Mouse (Mus musculus) ES-Bruce4 (cell line): Measurements from ENCODE around the gene Olfr1416. TPM values are rescaled to one million over a fixed set of nuclear protein-coding genes. Genes with fewer than 3 reads are reported as not detected.
A peak's percentile ranks its signal among the peaks of the same experiment; 100 is the strongest.

Experiments used
- H3K27ac ChIP-seq: 2 replicates; pipeline ENCODE4 v1.5.1; 2012; ENCODE audit warnings: low read length, inconsistent platforms; ENCODE audit not compliant: insufficient read depth
- H3K27me3 ChIP-seq: 2 replicates; pipeline ENCODE4 v1.6.1; 2012; ENCODE audit warnings: mild to moderate bottlenecking, low read length, inconsistent platforms; ENCODE audit not compliant: control insufficient read depth, poor library complexity, insufficient read depth, severe bottlenecking
- H3K36me3 ChIP-seq: 2 replicates; pipeline ENCODE4 v1.6.1; 2012; ENCODE audit warnings: inconsistent platforms, mild to moderate bottlenecking, low read length, moderate library complexity; ENCODE audit not compliant: control insufficient read depth, poor library complexity, insufficient read depth, severe bottlenecking
- H3K4me1 ChIP-seq: one replicate; pipeline ENCODE4 v1.8.1; 2011; ENCODE audit warnings: low read length; ENCODE audit not compliant: control insufficient read depth, insufficient read depth
- H3K4me3 ChIP-seq: 2 replicates; pipeline ENCODE4 v1.5.1; 2011; ENCODE audit warnings: low read depth, mild to moderate bottlenecking, low read length
- H3K9ac ChIP-seq: 2 replicates; pipeline ENCODE4 v1.6.1; 2012; ENCODE audit warnings: low read depth, mild to moderate bottlenecking, inconsistent platforms; ENCODE audit not compliant: poor library complexity, severe bottlenecking
- H3K9me3 ChIP-seq: replicated peaks from 2 replicates; pipeline ENCODE4 v1.6.1; 2012; ENCODE audit warnings: mild to moderate bottlenecking, low read length, inconsistent platforms; ENCODE audit not compliant: control insufficient read depth, poor library complexity, insufficient read depth, severe bottlenecking
- CTCF ChIP-seq: IDR thresholded peaks from one replicate; pipeline ENCODE4 v1.8.1; 2011; ENCODE audit warnings: low read depth, low read length
- EP300 ChIP-seq: IDR thresholded peaks from 2 replicates; pipeline ENCODE4 v1.6.1; 2011; ENCODE audit warnings: low read depth, low read length; ENCODE audit not compliant: insufficient read depth
- POLR2A ChIP-seq: IDR thresholded peaks from one replicate; pipeline ENCODE4 v1.8.1; 2011; ENCODE audit warnings: low read length; ENCODE audit not compliant: insufficient read depth
- polyA plus RNA-seq: library from polyadenylated mRNA; stranded (reverse); fragments of >200 nt; gene quantifications from 2 replicates; pipeline ENCODE4 v1.2.4, GENCODE M21; 2011; ENCODE audit warnings: low read depth; ENCODE audit not compliant: missing spikeins, insufficient read depth, insufficient read length

Olfr1416 gene
- polyA plus RNA-seq, 1 experiment, result not detected

GRCm38 (mm10) chr1:92436831-92437321 lies 48.0 kb downstream of the Olfr1416 start:
- no peaks in the 10 kb centered on the region for H3K36me3 ChIP-seq
- H3K4me1 ChIP-seq, result peaks cover 9% of the 10 kb centered on the region
- H3K9ac ChIP-seq, result no peak overlapping the region
- TF ChIP-seq CTCF (no peak), POLR2A (no peak), EP300 (no peak)
- no peaks in the 10 kb centered on the region for H3K27me3 ChIP-seq
- no peaks in the 10 kb centered on the region for H3K9me3 ChIP-seq
- H3K4me3 ChIP-seq, result no peak overlapping the region
- H3K27ac ChIP-seq, result 0 out of 2 replicates have a peak overlapping the region, but pooled peaks have one; percentile 19

- Histone ChIP-seq H3K9ac (no peak overlapping the region), H3K27me3 (no peaks in the 10 kb centered on the region), H3K9me3 (no peaks in the 10 kb centered on the region), H3K4me3 (no peak overlapping the region), H3K27ac (no peak overlapping the region), H3K36me3 (no peaks in the 10 kb centered on the region), H3K4me1 (peaks cover 15% of the 10 kb centered on the region)
- TF ChIP-seq CTCF (no peak), POLR2A (no peak), EP300 (no peak)
Observed at GRCm38 (mm10) chr1:92434986-92435385, 49.9 kb downstream of the Olfr1416 start.

GRCm38 (mm10) chr1:92432791-92433190 lies 52.1 kb downstream of the Olfr1416 start:
- TF ChIP-seq CTCF (no peak), POLR2A (no peak), EP300 (no peak)
- no peak overlapping the region for H3K9ac ChIP-seq
- no peak overlapping the region for H3K4me3 ChIP-seq
- no peaks in the 10 kb centered on the region for H3K9me3 ChIP-seq
- H3K36me3 ChIP-seq, result no peaks in the 10 kb centered on the region
- no peaks in the 10 kb centered on the region for H3K27me3 ChIP-seq
- H3K4me1 ChIP-seq, result peaks cover 15% of the 10 kb centered on the region
- H3K27ac ChIP-seq, result peak overlapping the region; percentile 59

- Histone ChIP-seq H3K36me3 (no peaks in the 10 kb centered on the region), H3K4me3 (no peak overlapping the region; the same call in 1 of the 2 replicates), H3K27ac (peak overlapping the region; percentile 59), H3K9ac (no peak overlapping the region), H3K9me3 (no peaks in the 10 kb centered on the region), H3K4me1 (peaks cover 15% of the 10 kb centered on the region), H3K27me3 (no peaks in the 10 kb centered on the region)
- TF ChIP-seq CTCF (no peak), EP300 (peak; percentile 98), POLR2A (no peak)
Observed at GRCm38 (mm10) chr1:92432098-92432497, 52.8 kb downstream of the Olfr1416 start.

- Histone ChIP-seq H3K4me1 (peaks cover 12% of the 10 kb centered on the region), H3K9ac (no peak overlapping the region), H3K36me3 (no peaks in the 10 kb centered on the region), H3K27ac (peak overlapping the region; percentile 7), H3K27me3 (no peaks in the 10 kb centered on the region), H3K9me3 (no peaks in the 10 kb centered on the region), H3K4me3 (no peak overlapping the region)
- TF ChIP-seq POLR2A, result no peak
- peak; percentile 86; the same call in 1 of the 2 replicates for TF ChIP-seq EP300
Observed at GRCm38 (mm10) chr1:92431420-92431819, 53.5 kb downstream of the Olfr1416 start.

GRCm38 (mm10) chr1:92430991-92431390 lies 53.9 kb downstream of the Olfr1416 start:
- Histone ChIP-seq H3K9me3 (no peaks in the 10 kb centered on the region), H3K9ac (no peak overlapping the region), H3K27ac (peak overlapping the region; percentile 7), H3K27me3 (no peaks in the 10 kb centered on the region), H3K4me3 (no peak overlapping the region), H3K4me1 (peaks cover 12% of the 10 kb centered on the region), H3K36me3 (no peaks in the 10 kb centered on the region)
- TF ChIP-seq CTCF (no peak), EP300 (peak; percentile 88)

Other genes starting within 250 kb of the Olfr1416 start
- 187 and 210 TPM in 2 replicates for gene Ndufa10, start 11.3 kb downstream of the Olfr1416 start, polyA plus RNA-seq
- gene Olfr1415, start 11.0 kb upstream of the Olfr1416 start, polyA plus RNA-seq, result not detected in 2 replicates
- not detected in 2 replicates for gene Olfr1414, start 33.5 kb upstream of the Olfr1416 start, polyA plus RNA-seq
- not detected in 2 replicates for gene Olfr1413, start 86.2 kb upstream of the Olfr1416 start, polyA plus RNA-seq
- not detected in 2 replicates for gene Olfr1412, start 100.7 kb upstream of the Olfr1416 start, polyA plus RNA-seq
- not detected in 2 replicates for gene Olfr1411, start 109.3 kb upstream of the Olfr1416 start, polyA plus RNA-seq
- not detected in 2 replicates for gene Olfr1410, start 120.7 kb upstream of the Olfr1416 start, polyA plus RNA-seq
- gene Olfr12, start 132.7 kb upstream of the Olfr1416 start, polyA plus RNA-seq, result not detected in 2 replicates
- gene Cops9, start 156.9 kb upstream of the Olfr1416 start, polyA plus RNA-seq, result 107 and 119 TPM in 2 replicates
- not detected in 2 replicates for gene Otos, start 163.7 kb upstream of the Olfr1416 start, polyA plus RNA-seq